Mouse (Mus musculus) hindbrain, embryonic 16.5 days (tissue): ENCODE measurements at regions not wholly inside any gene's neighbourhood (a gene's known extent, or its start where the extent isn't known, plus 50 kb on each side); places are given as distances from the start of the nearest gene placed in this dataset.
A peak's percentile ranks its signal among the peaks of the same experiment; 100 is the strongest.

Experiments
- ATAC-seq: fragments of 200-750 bp; cut with Nextera tagmentation; 2 replicates; pipeline ENCODE4 v1.8.0; 2017; ENCODE audit warnings: moderate TSS enrichment, moderate library complexity
- H3K27ac ChIP-seq: fragments of 300-500 bp; sonication (generic); 2 replicates; pipeline ENCODE4 v1.5.1; 2014; ENCODE audit warnings: low read depth, mild to moderate bottlenecking, control low read depth, low read length, moderate library complexity
- H3K27me3 ChIP-seq: fragments of 300-500 bp; sonication (generic); replicated peaks from 2 replicates; pipeline ENCODE4 v1.6.1; 2014; ENCODE audit warnings: low read length; ENCODE audit not compliant: control insufficient read depth, insufficient read depth
- H3K36me3 ChIP-seq: fragments of 300-500 bp; sonication (generic); 2 replicates; pipeline ENCODE4 v1.6.1; 2014; ENCODE audit warnings: mild to moderate bottlenecking, low read length, moderate library complexity, mixed read lengths; ENCODE audit not compliant: control insufficient read depth, insufficient read depth
- H3K4me1 ChIP-seq: fragments of 300-500 bp; sonication (generic); 2 replicates; pipeline ENCODE4 v1.6.1; 2014; ENCODE audit warnings: low read depth, low read length; ENCODE audit not compliant: control insufficient read depth, insufficient read depth
- H3K4me2 ChIP-seq: fragments of 300-500 bp; sonication (generic); 2 replicates; pipeline ENCODE4 v1.6.1; 2014; ENCODE audit warnings: mild to moderate bottlenecking, low read length, control low read depth, moderate library complexity
- H3K4me3 ChIP-seq: fragments of 300-500 bp; sonication (generic); 2 replicates; pipeline ENCODE4 v1.5.1; 2014; ENCODE audit warnings: mild to moderate bottlenecking, low read length, control low read depth, moderate library complexity
- H3K9ac ChIP-seq: fragments of 300-500 bp; sonication (generic); 2 replicates; pipeline ENCODE4 v1.6.1; 2014; ENCODE audit warnings: low read depth, mild to moderate bottlenecking, control low read depth, low read length, moderate library complexity
- H3K9me3 ChIP-seq: fragments of 300-500 bp; sonication (generic); 2 replicates; pipeline ENCODE4 v1.6.1; 2014; ENCODE audit warnings: mild to moderate bottlenecking, low read length, moderate library complexity; ENCODE audit not compliant: control insufficient read depth
- WGBS: fragments of 180-500 bp; shearing (Covaris S2); extraction: QIAGEN DNeasy Blood & Tissue Kit; methylation state at CpG from one replicate; pipeline ENCODE4 v1.1.7; 2014; 5-methylcytosine and 5-hydroxymethylcytosine counted together

DNA sequence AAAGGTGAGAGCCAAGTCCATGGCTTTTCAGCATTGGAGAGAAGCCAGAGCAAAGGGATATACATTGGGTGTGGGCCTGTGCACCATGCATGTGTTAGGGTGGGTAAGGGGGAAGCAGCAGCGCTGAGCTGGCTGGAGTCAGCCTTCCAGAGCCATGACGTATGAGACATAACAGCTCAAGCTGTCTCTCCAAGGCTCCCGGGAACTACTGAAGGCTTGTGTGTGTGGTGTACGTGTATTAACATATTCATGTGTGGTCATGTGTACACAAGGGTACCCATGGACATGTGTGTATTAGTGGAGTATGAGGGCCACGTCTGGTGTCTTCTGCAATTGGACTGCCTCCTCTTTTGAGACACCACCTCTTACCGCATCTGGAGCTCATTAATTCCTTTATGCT, 417.8 kb downstream of the Rps24 start:
- WGBS = 84% methylated on average over 6 of the region's 6 CpGs
- no peak overlapping the region for H3K9ac ChIP-seq
- peaks cover 4% of the 10 kb centered on the region for H3K4me1 ChIP-seq
- H3K4me3 ChIP-seq = no peak overlapping the region
- H3K27ac ChIP-seq = no peak overlapping the region
- no peak for ATAC-seq
- no peak overlapping the region for H3K4me2 ChIP-seq
- no peaks in the 10 kb centered on the region for H3K9me3 ChIP-seq
- H3K27me3 ChIP-seq = no peaks in the 10 kb centered on the region
- H3K36me3 ChIP-seq = no peaks in the 10 kb centered on the region

DNA sequence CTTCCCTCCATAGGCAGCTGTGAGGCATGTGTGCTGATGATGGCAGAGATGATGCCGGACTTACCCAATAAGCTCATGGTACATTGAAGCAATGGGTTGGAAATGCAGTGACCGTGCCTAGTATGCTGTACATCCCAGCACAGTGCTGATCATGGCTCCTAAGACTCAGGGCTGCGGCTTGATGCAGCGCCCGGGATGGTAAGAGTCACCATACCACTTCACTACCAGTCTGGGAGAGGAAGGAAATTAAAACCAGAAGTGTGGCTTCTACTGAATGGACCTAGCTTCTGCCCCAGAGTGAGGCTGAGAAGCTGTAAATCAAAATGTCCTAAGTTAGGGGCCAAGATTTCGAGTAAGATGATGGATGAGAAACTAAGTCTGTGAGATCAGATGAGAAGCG, 420.0 kb downstream of the Rps24 start:
- Histone ChIP-seq H3K4me1 (no peaks in the 10 kb centered on the region), H3K4me3 (no peak overlapping the region), H3K36me3 (no peaks in the 10 kb centered on the region), H3K27ac (no peak overlapping the region), H3K9ac (no peak overlapping the region), H3K27me3 (no peaks in the 10 kb centered on the region), H3K9me3 (no peaks in the 10 kb centered on the region), H3K4me2 (no peak overlapping the region)
- no peak for ATAC-seq
- WGBS = 92% methylated on average over 7 of the region's 7 CpGs

DNA sequence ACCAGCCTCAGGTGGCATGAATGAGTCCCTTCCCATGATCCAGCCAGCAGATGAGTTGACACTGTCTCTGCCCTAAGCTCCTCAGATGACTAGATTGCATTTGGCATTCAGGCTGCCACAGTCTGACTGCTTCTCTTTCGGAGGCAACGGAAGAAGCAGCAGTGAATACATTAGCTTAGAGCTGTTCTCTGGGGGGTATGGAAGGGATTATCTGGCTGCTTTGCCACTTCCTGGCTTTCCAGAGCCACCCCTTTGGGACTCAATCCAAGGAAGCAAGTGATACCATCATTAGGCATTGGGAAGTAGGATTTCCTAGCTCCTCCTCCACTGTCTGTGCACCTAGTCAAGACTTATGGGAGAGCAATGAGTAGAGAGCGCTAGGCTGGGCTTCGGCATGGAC, 421.5 kb downstream of the Rps24 start:
- 55% methylated on average over 4 of the region's 4 CpGs for WGBS
- no peak overlapping the region for H3K9ac ChIP-seq

DNA sequence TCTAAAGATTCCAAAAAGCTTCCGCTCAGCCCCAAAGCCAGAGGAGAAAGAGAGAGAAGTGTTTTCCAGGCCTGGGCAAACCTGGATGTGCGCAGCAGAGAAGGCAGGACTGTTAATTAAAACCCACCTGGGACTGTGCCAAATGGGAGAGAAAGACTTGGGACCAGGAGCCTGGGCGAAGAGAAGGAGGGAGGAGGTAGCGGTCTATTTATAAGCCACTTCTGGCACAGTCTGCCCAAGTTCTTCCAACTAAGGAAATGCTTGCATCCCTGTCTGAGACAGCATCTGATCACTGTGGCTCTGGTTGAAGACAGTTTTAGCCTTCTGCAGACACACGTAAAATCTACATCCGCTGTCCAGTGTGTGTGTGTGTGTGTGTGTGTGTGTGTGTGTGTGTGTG, 424.7 kb downstream of the Rps24 start:
- 64% methylated on average over 6 of the region's 6 CpGs for WGBS
- peak; percentile 40; the same call in 1 of the 2 replicates for ATAC-seq
- Histone ChIP-seq H3K4me3 (no peak overlapping the region), H3K36me3 (no peaks in the 10 kb centered on the region), H3K9me3 (no peaks in the 10 kb centered on the region), H3K4me1 (no peaks in the 10 kb centered on the region), H3K27ac (no peak overlapping the region), H3K27me3 (no peaks in the 10 kb centered on the region), H3K9ac (no peak overlapping the region), H3K4me2 (no peak overlapping the region)

More for the DNA sequence above, 421.5 kb downstream of the Rps24 start:
- peak; percentile 14; the same call in 1 of the 2 replicates for ATAC-seq
- Histone ChIP-seq H3K4me2 (no peak overlapping the region), H3K4me1 (no peaks in the 10 kb centered on the region), H3K36me3 (no peaks in the 10 kb centered on the region), H3K4me3 (no peak overlapping the region), H3K27me3 (no peaks in the 10 kb centered on the region), H3K27ac (no peak overlapping the region), H3K9me3 (no peaks in the 10 kb centered on the region)

DNA sequence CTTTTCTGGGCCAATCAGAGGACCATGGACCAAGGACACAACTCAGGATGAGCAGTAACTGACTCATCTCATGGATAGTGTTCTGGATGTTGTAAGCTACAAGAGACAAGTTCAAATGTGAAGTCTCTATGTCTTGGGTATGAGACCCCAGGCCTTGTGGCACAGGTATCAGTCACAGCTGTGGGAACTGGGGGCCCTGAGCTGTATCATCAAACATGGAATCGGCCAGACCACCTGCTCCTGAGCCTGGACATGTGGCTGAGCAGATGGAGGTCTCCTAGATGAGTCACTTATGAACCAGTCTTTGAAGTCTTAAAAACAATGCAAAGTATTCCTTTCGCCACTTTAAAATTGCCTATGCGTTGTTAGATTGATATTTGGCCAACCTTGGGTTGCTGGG, 432.1 kb downstream of the Rps24 start:
- Histone ChIP-seq H3K4me2 (no peak overlapping the region), H3K4me3 (no peak overlapping the region), H3K9ac (no peak overlapping the region), H3K36me3 (no peaks in the 10 kb centered on the region), H3K4me1 (no peaks in the 10 kb centered on the region), H3K27me3 (no peaks in the 10 kb centered on the region), H3K27ac (no peak overlapping the region), H3K9me3 (no peaks in the 10 kb centered on the region)
- WGBS = 94% methylated on average over 3 of the region's 3 CpGs
- no peak for ATAC-seq

DNA sequence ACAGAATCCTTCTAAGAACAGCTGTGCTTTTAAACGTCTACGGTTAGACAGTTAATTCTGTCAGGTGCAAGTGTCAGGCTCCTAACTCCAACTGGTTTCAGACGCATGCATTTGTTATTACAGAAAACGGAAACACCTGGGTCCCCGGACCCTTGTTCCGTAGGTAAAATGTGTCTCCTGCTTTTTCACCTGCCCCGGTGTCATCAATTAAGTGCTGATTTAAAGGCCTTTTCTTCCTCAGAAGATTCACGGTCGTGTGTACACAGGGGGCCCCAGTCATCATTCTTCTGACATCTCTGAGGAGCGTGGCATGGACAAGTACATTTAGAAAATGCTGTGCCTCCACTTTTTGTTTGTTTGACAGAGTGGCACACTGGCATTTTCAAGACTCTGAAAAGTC, 435.1 kb downstream of the Rps24 start:
- H3K36me3 ChIP-seq = no peaks in the 10 kb centered on the region
- 63% methylated on average over 10 of the region's 10 CpGs for WGBS

GRCm38 (mm10) chr14:24924561-24924960, 437.6 kb downstream of the Rps24 start:
- H3K9ac ChIP-seq = no peak overlapping the region
- H3K4me1 ChIP-seq = peaks cover 6% of the 10 kb centered on the region; the same call in 1 of the 2 replicates
- no peak overlapping the region for H3K4me3 ChIP-seq
- H3K27ac ChIP-seq = no peak overlapping the region
- WGBS = 62% methylated on average over 3 of the region's 3 CpGs
- H3K36me3 ChIP-seq = no peaks in the 10 kb centered on the region
- H3K4me2 ChIP-seq = no peak overlapping the region
- no peaks in the 10 kb centered on the region for H3K27me3 ChIP-seq
- no peaks in the 10 kb centered on the region for H3K9me3 ChIP-seq
- no peak for ATAC-seq

More for the DNA sequence above, 435.1 kb downstream of the Rps24 start:
- no peak overlapping the region for H3K4me2 ChIP-seq
- H3K4me3 ChIP-seq = no peak overlapping the region
- H3K27ac ChIP-seq = no peak overlapping the region
- peaks cover 6% of the 10 kb centered on the region; the same call in 1 of the 2 replicates for H3K4me1 ChIP-seq
- no peak for ATAC-seq
- no peaks in the 10 kb centered on the region for H3K9me3 ChIP-seq
- H3K27me3 ChIP-seq = no peaks in the 10 kb centered on the region
- no peak overlapping the region for H3K9ac ChIP-seq

- H3K9ac ChIP-seq = no peak overlapping the region; the same call in 1 of the 2 replicates
- no peak overlapping the region for H3K4me3 ChIP-seq
- H3K4me1 ChIP-seq = peaks cover 6% of the 10 kb centered on the region; the same call in 1 of the 2 replicates
- H3K36me3 ChIP-seq = no peaks in the 10 kb centered on the region
- ATAC-seq = 0 out of 2 replicates have a peak, but pooled peaks have one; percentile 42
- H3K9me3 ChIP-seq = no peaks in the 10 kb centered on the region
- no peak overlapping the region for H3K4me2 ChIP-seq
- H3K27ac ChIP-seq = no peak overlapping the region
- WGBS = 48% methylated on average over 11 of the region's 11 CpGs
- no peaks in the 10 kb centered on the region for H3K27me3 ChIP-seq
Observed at GRCm38 (mm10) chr14:24926086-24927048, 439.4 kb downstream of the Rps24 start.

GRCm38 (mm10) chr14:24928726-24929125, 441.8 kb downstream of the Rps24 start:
- H3K27ac ChIP-seq = no peak overlapping the region

More at GRCm38 (mm10) chr14:24928726-24929125, 441.8 kb downstream of the Rps24 start:
- Histone ChIP-seq H3K4me3 (no peak overlapping the region), H3K36me3 (no peaks in the 10 kb centered on the region), H3K9me3 (no peaks in the 10 kb centered on the region), H3K4me1 (peaks cover 6% of the 10 kb centered on the region; the same call in 1 of the 2 replicates), H3K4me2 (no peak overlapping the region), H3K9ac (no peak overlapping the region), H3K27me3 (no peaks in the 10 kb centered on the region)
- no peak for ATAC-seq
- 78% methylated on average over 3 of the region's 3 CpGs for WGBS
